Mouse (Mus musculus) spleen, adult 2 months (tissue): Measurements from ENCODE around the gene Man2a2. TPM values are rescaled to one million over a fixed set of nuclear protein-coding genes. Genes with fewer than 3 reads are reported as not detected.

Experiments
- DNase-seq, 2 experiments: peaks; one replicate each; pipeline versions ENCODE4 v3.0.0 to v3.0.0-alpha.2; 2012 to 2021; ENCODE audit warnings: low spot score in 2 of 2, low read depth in 1 of 2
- H3K27ac ChIP-seq: fragments of 200-500 bp; 2 replicates; pipeline ENCODE4 v1.5.1; 2012; ENCODE audit warnings: low read length, inconsistent platforms; ENCODE audit not compliant: insufficient read depth
- H3K27me3 ChIP-seq: fragments of 200-500 bp; 2 replicates; pipeline ENCODE4 v1.6.1; 2012; ENCODE audit warnings: mild to moderate bottlenecking, moderate library complexity, low read length, inconsistent platforms; ENCODE audit not compliant: control insufficient read depth, insufficient read depth
- H3K36me3 ChIP-seq: fragments of 200-500 bp; 2 replicates; pipeline ENCODE4 v1.6.1; 2012; ENCODE audit warnings: mild to moderate bottlenecking, low read length, inconsistent platforms; ENCODE audit not compliant: control insufficient read depth, insufficient read depth
- H3K4me1 ChIP-seq: fragments of 200-500 bp; 2 replicates; pipeline ENCODE4 v1.6.1; 2011; ENCODE audit warnings: inconsistent platforms; ENCODE audit not compliant: control insufficient read depth, insufficient read depth, insufficient read length
- H3K4me3 ChIP-seq: fragments of 200-500 bp; 2 replicates; pipeline ENCODE4 v1.5.1; 2011; ENCODE audit warnings: mild to moderate bottlenecking, inconsistent platforms; ENCODE audit not compliant: insufficient read depth, insufficient read length; ENCODE audit errors: extremely low read depth
- CTCF ChIP-seq: fragments of 200-500 bp; IDR thresholded peaks from 2 replicates; pipeline ENCODE4 v1.5.1; 2011; ENCODE audit warnings: mild to moderate bottlenecking, inconsistent platforms; ENCODE audit not compliant: insufficient read depth, insufficient read length, insufficient replicate concordance; ENCODE audit errors: extremely low read depth
- POLR2A ChIP-seq: fragments of 200-500 bp; IDR thresholded peaks from 2 replicates; pipeline ENCODE4 v1.6.1; 2011; ENCODE audit warnings: low read depth, low read length, inconsistent platforms
- WGBS: fragments of 180-500 bp; shearing (Covaris S2); methylation state at CpG from one replicate; pipeline ENCODE4 v1.1.7; 2018; 5-methylcytosine and 5-hydroxymethylcytosine counted together
- polyA plus RNA-seq: library from polyadenylated mRNA; depleted of rRNA; stranded (reverse); fragments of >200 nt; gene quantifications from 2 replicates; pipeline ENCODE4 v1.2.3, GENCODE M21; 2012

The Man2a2 gene
- polyA plus RNA-seq, 1 experiment = 98.3 TPM

DNA sequence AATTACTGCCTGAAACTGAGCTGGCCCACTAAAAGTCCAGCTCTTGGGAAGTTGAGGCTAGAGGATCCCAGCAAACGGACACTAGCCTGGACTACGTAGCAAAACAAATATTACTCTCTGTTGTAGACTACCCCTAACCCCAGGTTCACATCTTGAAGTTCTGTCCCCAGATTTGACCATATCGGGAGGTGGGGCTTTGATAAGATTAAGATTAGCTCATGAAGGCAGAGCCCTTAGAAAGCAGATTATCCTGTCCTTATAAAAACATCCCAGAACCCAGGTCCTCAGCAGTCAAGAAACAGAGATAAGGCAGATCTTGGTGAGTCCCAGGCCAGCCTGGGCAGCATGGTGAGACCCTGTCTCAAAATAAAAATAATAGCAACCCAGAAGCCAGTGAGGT is 991 bp upstream of the Man2a2 start:
- no peaks in the 10 kb centered on the region for H3K27me3 ChIP-seq
- no peak overlapping the region for H3K4me3 ChIP-seq
- DNase-seq = no peak
- TF ChIP-seq CTCF (no peak), POLR2A (no peak)
- WGBS = 91% methylated on average over 3 of the region's 3 CpGs
- no peak overlapping the region for H3K27ac ChIP-seq
- peaks cover 28% of the 10 kb centered on the region; the same call in 1 of the 2 replicates for H3K4me1 ChIP-seq
- H3K36me3 ChIP-seq = peaks cover 4% of the 10 kb centered on the region

DNA sequence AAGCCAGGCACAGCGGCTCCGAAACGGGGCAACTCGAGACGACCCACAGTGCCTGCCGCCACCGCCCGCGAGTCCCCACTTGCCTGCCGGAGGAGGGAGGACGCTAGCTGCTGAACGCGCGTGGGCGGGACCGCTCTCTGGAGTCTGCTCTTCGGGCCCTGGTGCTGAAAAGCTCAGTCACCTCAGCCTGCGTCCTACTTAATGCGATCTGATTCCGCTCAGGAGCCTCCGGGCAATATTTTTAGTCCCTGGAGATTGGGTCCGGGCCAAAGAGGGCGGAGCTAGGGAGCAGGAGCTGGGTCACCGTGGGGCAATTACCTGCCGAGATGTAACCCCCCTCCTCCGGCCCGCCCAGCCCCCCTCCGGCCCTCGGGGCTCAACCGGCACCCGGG is 530 bp downstream of the Man2a2 start:
- peaks cover 28% of the 10 kb centered on the region; the same call in 1 of the 2 replicates for H3K4me1 ChIP-seq

DNA sequence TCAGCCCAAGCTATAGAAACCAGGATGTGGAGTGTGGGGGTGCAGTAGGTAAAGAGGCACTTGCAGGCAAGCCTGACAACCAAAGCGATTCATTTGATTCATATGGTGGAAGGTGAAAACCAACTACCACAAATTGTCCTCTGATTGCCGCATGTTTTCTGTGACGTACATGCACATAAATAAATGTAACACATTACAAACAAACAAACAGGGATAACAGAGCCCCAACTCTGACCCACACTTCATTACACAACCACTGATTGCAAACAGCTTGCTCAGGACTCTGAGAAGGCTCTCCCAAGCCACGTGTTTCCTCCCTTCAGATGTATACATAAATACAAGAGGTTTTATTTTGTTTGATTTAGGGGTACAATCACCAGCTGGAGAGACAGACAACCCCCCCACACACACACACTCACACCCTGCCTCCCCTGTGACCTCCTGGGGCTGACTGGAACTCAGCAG is 1.2 kb downstream of the Man2a2 start:
- no peak for DNase-seq
- 15% methylated on average over 4 of the region's 4 CpGs for WGBS
- peaks cover 13% of the 10 kb centered on the region for H3K36me3 ChIP-seq
- peak overlapping the region; percentile 77 for H3K27ac ChIP-seq
- H3K27me3 ChIP-seq = no peaks in the 10 kb centered on the region
- peaks cover 22% of the 10 kb centered on the region; the same call in 1 of the 2 replicates for H3K4me1 ChIP-seq
- peak overlapping the region; percentile 74 for H3K4me3 ChIP-seq
- TF ChIP-seq POLR2A (no peak), CTCF (no peak)

More for the DNA sequence above, 530 bp downstream of the Man2a2 start:
- Histone ChIP-seq H3K27me3 (no peaks in the 10 kb centered on the region), H3K36me3 (peaks cover 13% of the 10 kb centered on the region), H3K4me3 (peak overlapping the region; percentile 74), H3K27ac (peak overlapping the region; percentile 77)
- under 1% methylated on average over 31 of the region's 31 CpGs for WGBS
- TF ChIP-seq CTCF = no peak
- TF ChIP-seq POLR2A = no peak
- DNase-seq = peak; percentile 69 to 84

DNA sequence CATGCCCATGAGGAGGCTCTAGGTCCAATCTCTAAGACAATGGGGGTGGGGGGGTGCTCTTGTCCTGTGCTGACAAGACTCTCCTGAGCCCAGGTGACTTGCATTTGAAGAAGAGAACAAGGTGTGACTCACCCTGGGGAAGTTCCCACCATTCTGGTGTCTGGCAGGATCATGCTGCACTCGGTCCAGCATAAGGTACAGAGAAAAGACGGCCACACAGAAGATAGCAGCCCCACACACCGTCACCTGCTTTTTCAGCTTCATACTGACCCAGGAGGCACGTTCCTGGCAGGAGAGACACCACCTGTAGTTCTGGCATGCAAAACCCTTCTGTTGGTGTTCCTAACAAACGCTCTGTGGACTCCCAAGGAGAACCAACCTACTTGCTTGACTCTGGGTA is 1.7 kb downstream of the Man2a2 start:
- no peak for TF ChIP-seq CTCF
- no peak for TF ChIP-seq POLR2A
- no peaks in the 10 kb centered on the region for H3K27me3 ChIP-seq
- H3K4me1 ChIP-seq = peaks cover 22% of the 10 kb centered on the region; the same call in 1 of the 2 replicates
- H3K36me3 ChIP-seq = peaks cover 13% of the 10 kb centered on the region
- 45% methylated on average over 5 of the region's 5 CpGs for WGBS
- H3K4me3 ChIP-seq = no peak overlapping the region; the same call in 1 of the 2 replicates
- no peak for DNase-seq
- H3K27ac ChIP-seq = peak overlapping the region; percentile 77

DNA sequence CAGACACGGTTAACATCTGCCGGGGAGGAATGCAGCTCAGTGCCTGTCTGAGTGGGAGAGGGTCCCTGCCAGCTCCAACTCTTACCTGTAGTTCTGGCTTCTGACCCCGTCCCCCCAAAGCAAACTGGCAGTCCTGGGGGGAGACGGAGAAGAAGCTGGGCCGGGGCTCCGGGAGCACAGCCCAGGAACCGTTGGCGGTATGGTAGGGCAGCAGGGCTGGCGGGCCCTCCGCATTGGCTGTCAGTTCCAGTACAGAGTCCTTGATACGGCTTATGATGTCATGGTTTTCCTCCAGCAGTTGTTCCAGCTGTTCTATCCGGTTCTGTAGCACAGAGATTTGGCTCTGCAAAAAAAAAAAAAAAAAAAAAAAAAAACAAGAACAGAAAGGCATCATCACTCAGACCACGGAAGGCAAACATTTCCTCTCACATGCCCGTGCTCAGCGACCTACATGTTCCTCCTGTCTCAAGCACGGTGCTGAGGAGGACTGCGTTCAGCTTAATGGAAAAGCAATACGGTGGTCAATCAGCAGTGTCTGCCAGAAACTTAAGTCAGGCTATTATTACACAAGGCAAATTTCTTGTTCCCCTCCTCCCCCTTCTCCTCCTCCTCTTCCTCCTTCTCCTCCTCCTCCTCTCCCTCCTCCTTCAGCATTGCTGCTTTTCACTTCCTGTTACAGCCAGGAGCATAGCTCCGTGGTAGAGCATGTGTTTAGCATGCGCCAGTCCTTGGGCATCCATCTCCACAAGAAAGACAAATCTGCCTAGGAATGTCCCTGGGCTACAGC is 2.3 kb downstream of the Man2a2 start:
- peak overlapping the region; percentile 78 for H3K27ac ChIP-seq
- peaks cover 19% of the 10 kb centered on the region; the same call in 1 of the 2 replicates for H3K4me1 ChIP-seq
- peak in 1 of 2 experiments; percentile 73 for DNase-seq
- 30% methylated on average over 20 of the region's 20 CpGs for WGBS
- H3K36me3 ChIP-seq = peaks cover 14% of the 10 kb centered on the region
- TF ChIP-seq POLR2A (peak; percentile 4; the same call in 1 of the 2 replicates), CTCF (no peak)
- H3K4me3 ChIP-seq = peak overlapping the region; percentile 2; the same call in 1 of the 2 replicates
- no peaks in the 10 kb centered on the region for H3K27me3 ChIP-seq

DNA sequence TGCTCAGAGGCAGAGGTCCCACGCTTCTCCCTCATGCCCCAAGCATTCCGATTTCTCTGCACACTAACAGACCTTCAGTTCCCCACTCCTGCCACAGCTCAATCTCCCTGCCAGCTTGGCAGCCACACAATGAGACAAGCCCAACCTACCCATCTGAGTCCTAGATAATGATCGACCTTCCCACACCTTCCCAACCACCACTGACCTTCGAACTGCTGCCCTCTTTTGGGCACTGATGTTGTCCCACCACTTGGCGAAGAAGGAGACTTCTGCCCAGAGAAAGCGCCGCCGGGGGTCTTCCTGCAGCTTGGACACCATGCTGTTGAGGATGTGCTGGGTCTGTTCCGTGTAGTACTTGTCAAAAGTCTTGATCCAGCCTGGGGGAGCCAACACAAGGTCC is 3.2 kb downstream of the Man2a2 start:
- WGBS = 91% methylated on average over 9 of the region's 9 CpGs
- DNase-seq = no peak
- TF ChIP-seq POLR2A (no peak), CTCF (no peak)
- Histone ChIP-seq H3K4me3 (no peak overlapping the region), H3K27ac (peak overlapping the region; percentile 78), H3K27me3 (no peaks in the 10 kb centered on the region), H3K36me3 (peaks cover 22% of the 10 kb centered on the region), H3K4me1 (peaks cover 17% of the 10 kb centered on the region; the same call in 1 of the 2 replicates)
